Mouse (Mus musculus) layer of hippocampus, postnatal 25 days (tissue): ENCODE results near the gene Mrgbp. TPM values are rescaled to one million over a fixed set of nuclear protein-coding genes. Genes with fewer than 3 reads are reported as not detected.

Experiments used
- DNase-seq, 2 experiments: peaks; one replicate each; pipeline ENCODE4 v3.0.0; 2022; ENCODE audit warnings: mixed read lengths in 2 of 2, low spot score in 1 of 2; ENCODE audit errors: extremely low spot score in 1 of 2
- total RNA-seq, 2 experiments: library from RNA; stranded (reverse); gene quantifications; 2 replicates each; pipeline ENCODE4 v1.2.3; 2021

Mrgbp gene
- total RNA-seq, 2 experiments from 2014 or later = 17.8 to 21.2 TPM

DNA sequence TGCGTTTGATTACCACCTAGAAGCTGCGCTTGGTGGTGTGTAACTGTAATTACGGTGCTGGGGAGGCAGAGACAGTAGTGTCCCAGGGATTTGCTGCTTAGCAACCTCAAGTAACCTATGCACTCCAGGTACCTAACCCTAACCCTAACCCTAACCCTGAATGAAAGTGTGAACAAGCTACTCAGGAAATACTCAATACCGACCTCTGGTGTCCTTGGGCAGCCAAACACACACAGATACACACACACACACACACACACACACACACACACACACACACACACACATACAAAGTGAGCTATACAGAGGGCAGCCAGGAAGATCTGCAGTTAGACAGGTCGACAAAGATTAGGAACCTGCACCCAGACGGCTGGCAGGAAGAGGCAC is 7.6 kb downstream of the Mrgbp start:
- DNase-seq = no peak

DNA sequence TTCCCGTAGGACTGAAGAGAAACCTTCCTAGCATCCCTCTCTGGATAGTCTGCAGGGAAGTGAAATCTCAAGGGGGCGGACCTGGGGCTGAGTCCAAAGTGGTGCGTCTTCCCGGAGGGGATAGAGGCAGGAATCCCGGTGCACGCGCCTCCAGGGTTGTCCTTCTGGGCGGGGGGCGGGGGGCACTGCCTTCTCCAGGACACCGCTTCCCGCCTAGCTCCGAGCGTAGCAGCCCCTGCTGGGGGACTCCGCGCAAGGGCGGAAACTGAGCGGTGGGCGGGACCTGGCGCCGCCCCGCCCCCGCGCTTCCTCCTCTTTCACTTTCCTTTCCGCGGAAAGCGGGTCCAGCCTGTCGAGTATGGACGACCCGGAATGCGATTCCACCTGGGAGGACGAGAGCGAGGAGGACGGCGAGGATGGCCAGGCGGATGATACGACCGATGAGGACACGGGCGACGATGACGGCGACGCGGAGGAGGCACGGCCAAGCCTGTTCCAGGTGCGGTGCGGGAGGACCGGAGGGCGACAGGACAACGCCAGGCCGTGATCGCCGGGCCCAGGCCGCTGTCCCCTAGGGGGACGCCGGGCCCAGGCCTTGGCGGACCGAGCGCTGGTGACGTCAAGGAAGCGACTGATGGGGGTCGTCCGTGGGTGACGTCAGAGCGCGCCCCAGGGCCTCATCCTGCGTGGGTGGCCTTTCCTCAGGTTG is 8.2 kb downstream of the Mrgbp start, which contains the start of gene Ogfr:
Gene Ogfr, plus strand, starts transcription at position 123 of the 709 bp plus-strand sequence.
- peak; percentile 72 to 75 for DNase-seq

DNA sequence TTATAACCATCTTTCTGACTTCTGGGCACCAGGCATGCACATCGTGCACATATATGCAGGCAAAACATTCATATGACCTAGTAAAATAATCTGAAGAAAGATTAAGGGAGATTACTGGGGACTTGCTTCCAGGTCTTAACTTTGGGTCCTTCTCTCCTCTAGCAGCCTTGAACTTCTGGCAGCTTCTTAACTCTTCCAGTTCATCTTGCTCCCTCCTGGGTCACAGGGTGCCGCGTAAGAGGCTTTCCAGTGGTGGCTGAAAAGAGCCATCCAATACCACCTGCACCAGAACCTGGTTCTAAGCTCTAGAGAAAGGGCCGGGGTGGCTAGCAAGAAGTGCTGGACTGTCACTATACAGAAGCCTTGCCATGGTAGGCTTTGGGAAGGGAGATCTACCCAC is 16.4 kb downstream of the Mrgbp start, which contains the start of gene Col9a3:
Gene Col9a3, plus strand, starts transcription at position 301 of the 400 bp plus-strand sequence.
- DNase-seq = no peak

DNA sequence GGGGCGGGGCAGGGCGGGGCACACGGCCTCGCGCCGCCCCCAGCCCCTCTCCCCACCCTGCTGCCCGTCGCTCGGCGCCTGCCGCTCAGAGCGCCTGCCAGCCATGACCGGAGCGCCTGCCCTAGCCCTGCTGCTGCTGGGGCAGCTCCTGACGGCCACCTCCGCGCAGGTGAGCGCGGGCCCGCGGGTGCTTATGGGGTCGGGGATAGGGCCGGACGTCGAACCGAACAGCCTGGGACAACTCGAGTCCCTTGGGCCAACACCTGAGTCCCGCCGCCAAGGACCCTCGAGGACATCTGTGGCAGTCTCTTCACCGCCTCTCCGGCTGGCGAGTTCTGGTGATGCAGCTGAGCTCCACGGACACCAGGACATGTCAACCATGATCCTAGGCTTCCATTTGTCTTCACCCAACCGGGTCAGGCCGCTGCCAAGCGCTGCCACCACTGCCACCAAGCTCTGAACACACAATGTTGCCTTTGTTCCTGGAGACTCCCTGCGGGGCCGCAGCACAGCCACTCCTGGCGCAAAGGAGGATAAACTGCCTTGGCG is 17.1 kb downstream of the Mrgbp start:
- DNase-seq = no peak

DNA sequence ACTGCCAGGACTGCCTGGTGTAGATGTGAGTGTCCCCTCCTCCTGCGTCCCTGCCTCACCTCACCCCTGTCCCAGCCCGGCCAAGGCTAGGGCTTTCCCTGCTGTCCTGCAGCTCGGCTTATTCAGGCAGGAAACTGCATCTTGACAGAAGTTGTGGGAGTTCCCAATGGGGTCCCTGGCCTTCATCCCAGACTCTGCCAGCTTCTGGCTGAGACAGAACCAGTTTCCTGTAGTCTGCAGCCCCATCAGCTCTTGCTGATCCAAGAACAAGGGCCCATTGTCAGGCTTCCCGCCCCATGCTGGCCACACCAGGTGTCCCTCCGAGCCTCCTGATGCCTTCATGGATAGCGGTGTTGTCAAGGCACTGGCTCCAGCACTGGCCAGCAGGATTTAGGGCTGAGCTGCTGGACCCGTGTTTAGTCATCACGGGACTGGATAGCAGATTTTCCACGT is 19.5 kb downstream of the Mrgbp start:
- no peak for DNase-seq

DNA sequence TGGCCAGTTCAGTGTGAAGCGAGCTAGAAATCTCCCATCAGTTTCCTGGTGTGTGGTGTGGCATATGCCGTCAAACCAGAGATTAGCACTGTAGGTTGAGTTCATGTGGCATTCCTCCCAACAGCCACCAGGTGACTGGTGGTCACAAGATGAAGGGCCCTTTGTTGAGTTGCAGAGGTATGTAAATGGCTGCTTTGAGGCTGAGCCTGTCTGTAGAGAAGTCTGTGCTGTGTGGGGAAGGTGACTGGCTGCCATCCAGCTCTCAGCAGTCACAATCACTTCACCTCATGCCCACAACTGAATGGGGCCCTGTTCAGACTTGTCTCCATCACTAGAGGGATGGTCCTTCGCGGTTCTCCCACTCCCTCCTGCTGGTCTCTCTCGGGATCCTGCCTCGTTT is 23.7 kb downstream of the Mrgbp start:
- no peak for DNase-seq

DNA sequence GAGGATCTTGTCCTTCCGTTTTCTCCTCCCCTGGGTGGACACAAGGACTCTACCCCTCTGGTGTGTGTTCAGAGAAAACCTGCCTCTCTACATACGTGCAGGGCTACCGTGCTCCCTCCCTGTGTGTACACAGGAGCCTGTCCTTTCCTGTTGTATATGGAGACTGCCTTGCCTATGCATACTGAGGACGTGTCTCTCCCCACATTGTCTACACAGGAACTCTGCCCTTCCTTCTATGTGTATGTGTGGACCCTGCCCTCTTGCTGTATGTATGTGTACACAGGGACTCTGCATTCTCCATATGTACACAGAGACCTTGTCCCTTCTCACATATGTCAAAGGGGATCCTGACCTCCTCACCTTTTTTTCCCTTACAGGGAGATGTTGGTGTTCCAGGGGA is 29.2 kb downstream of the Mrgbp start:
- DNase-seq = no peak

DNA sequence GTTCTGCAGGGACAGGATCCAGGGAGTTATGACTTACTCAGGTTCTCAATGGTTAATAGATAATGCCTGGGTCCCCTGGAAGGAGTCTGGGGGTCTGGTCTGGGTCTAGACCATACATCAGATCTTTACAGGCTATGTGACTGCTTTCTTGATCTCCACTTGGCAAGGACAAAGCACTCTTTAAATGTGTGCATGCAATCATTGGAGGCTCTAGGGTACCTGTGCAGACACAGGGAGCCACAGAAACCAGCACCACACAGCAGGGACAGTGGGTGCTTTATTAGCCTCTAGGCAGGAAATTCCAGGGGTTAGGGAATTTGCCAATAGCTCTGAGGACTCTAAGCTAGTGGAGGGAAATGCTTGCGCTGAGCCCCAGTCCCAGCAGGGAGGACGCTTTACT is 30.8 kb downstream of the Mrgbp start:
- DNase-seq = no peak

Other genes starting within 250 kb of the Mrgbp start
- not detected for gene Gata5, start 246.6 kb upstream of the Mrgbp start, total RNA-seq
- gene Slco4a1, start 125.1 kb upstream of the Mrgbp start, total RNA-seq = 1 to 10 TPM in 1 of 2 experiments, under 1 TPM in 1; 0.96 to 1.2 TPM
- gene Ntsr1, start 81.3 kb upstream of the Mrgbp start, total RNA-seq = 1 to 10 TPM; 4.4 TPM
- 10 to 100 TPM; 43.2 to 45.6 TPM for gene Ogfr, start 7.9 kb downstream of the Mrgbp start, total RNA-seq
- gene Col9a3, start 16.5 kb downstream of the Mrgbp start, total RNA-seq = 10 to 100 TPM; 15.5 to 16.0 TPM
- under 1 TPM; 0.42 to 0.49 TPM for gene Tcfl5, start 61.4 kb downstream of the Mrgbp start, total RNA-seq
- 10 to 100 TPM; 51.1 to 59.6 TPM for gene Dido1, start 128.7 kb downstream of the Mrgbp start, total RNA-seq
- 10 to 100 TPM; 60.5 to 62.2 TPM for gene Gid8, start 128.8 kb downstream of the Mrgbp start, total RNA-seq
- gene Slc17a9, start 144.0 kb downstream of the Mrgbp start, total RNA-seq = under 1 TPM; 0.12 to 0.52 TPM
- gene Bhlhe23, start 195.6 kb downstream of the Mrgbp start, total RNA-seq = not detected